Mouse (Mus musculus) liver, embryonic 12.5 days (tissue): ENCODE measurements around the gene Nacad. TPM values are rescaled to one million over a fixed set of nuclear protein-coding genes. Genes with fewer than 3 reads are reported as not detected.
"Not testable (repeated sequence)": the region's sequence is repeated elsewhere in the genome, so short reads cannot be mapped to it uniquely, and the experiment has no call there.

Experiments used
- ATAC-seq: fragments of 200-750 bp; cut with Nextera tagmentation; 2 replicates; pipeline ENCODE4 v1.8.0; 2017; ENCODE audit warnings: moderate number of reproducible peaks, mild to moderate bottlenecking, moderate library complexity
- H3K27ac ChIP-seq: fragments of 300-500 bp; sonication (generic); 2 replicates; pipeline ENCODE4 v1.5.1; 2016; ENCODE audit warnings: mild to moderate bottlenecking
- H3K27me3 ChIP-seq: fragments of 300-500 bp; sonication (generic); replicated peaks from 2 replicates; pipeline ENCODE4 v1.6.1; 2016; ENCODE audit warnings: mild to moderate bottlenecking, moderate library complexity
- H3K36me3 ChIP-seq: fragments of 300-500 bp; sonication (generic); 2 replicates; pipeline ENCODE4 v1.6.1; 2016; ENCODE audit warnings: mild to moderate bottlenecking, moderate library complexity
- H3K4me1 ChIP-seq: fragments of 300-500 bp; sonication (generic); 2 replicates; pipeline ENCODE4 v1.6.1; 2016
- H3K4me2 ChIP-seq: fragments of 300-500 bp; sonication (generic); 2 replicates; pipeline ENCODE4 v1.6.1; 2016; ENCODE audit warnings: mild to moderate bottlenecking, moderate library complexity
- H3K4me3 ChIP-seq: fragments of 300-500 bp; sonication (generic); 2 replicates; pipeline ENCODE4 v1.5.1; 2016; ENCODE audit warnings: mild to moderate bottlenecking, moderate library complexity
- H3K9ac ChIP-seq: fragments of 300-500 bp; sonication (generic); 2 replicates; pipeline ENCODE4 v1.6.1; 2016; ENCODE audit warnings: mild to moderate bottlenecking, moderate library complexity
- H3K9me3 ChIP-seq: fragments of 300-500 bp; sonication (generic); replicated peaks from 2 replicates; pipeline ENCODE4 v1.6.1; 2016; ENCODE audit warnings: mild to moderate bottlenecking, moderate library complexity
- WGBS: fragments of 180-500 bp; shearing (Covaris S2); methylation state at CpG from one replicate; pipeline ENCODE4 v1.1.7; 2016; ENCODE audit not compliant: insufficient replicate concordance; 5-methylcytosine and 5-hydroxymethylcytosine counted together
- polyA plus RNA-seq: library from polyadenylated mRNA; unstranded; fragments of >200 nt; fragmentation: Nextera tagmentation; extraction: Ambion mirVana; gene quantifications from 2 replicates; pipeline ENCODE4 v1.2.1, GENCODE M21; 2016

The Nacad gene
- 6.4 and 7.5 TPM in 2 replicates for polyA plus RNA-seq

DNA sequence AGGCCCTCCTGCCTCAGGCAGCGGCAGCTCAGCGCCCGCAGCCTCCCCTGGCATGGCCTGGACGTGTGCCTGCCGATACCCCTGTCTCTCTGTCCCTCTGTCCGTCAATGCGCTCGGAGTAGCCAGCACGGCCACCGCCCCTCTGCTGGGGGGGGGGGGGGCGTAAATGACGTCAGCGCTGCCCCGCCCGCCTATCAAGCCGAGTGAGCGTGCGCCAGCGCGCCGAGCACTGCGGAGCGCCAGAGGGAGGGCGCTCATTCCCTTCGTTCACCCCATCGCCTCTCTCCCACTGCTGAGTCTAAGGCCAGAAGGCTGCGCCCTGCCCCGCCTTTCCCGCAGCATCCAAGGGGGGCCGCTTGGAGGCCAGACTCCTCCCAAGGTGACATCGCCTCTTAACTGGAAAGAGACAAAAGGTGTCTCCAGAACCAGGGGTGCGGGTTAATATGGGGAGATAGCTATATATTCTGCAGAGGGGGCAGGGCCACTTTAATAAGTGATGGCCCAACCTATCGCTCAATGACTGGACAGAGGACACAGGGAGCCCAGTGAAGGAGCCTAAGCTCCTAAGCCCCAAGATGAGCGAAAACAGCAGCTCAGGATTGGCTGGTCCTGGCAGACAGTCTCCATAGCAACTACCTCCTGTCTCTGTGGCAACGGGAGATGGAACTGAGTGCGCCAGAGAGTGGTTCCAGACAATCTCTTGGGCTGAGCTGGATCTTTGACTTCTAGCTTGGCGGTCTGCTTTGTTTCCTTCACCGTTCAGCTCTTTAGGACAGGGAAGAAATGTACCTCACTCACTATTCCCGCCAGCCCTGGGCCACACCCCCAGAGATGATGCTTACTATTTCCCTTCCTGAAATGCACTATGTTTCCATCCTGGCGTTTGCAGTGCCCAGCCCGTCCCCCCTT, at the start of gene Nacad:
Nacad (minus strand) TSS at position 563 of the 909 bp plus-strand sequence.
- WGBS, result 9% methylated on average over 35 of the region's 41 CpGs

DNA sequence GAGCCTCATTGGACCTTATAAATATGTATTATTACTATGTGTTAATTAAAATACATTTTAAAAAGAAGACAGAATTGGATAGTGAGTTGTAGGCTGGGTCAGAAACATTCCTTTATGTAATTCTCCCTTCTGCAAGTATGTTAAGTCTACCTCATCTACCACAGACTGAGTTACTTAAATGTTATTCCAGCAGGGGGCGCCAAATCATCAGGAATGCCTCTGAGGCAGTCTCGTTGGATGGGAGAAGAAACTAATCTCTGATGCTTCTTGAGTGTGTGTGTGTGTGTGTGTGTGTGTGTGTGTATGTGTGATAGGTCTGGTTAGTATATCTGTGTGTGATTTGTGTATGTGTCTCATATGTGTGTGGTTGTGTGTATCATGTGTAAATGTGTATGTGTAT, 49.0 kb upstream of the Nacad start:
- H3K9ac ChIP-seq, result no peak overlapping the region
- peaks cover 27% of the 10 kb centered on the region for H3K27me3 ChIP-seq
- H3K36me3 ChIP-seq, result no peaks in the 10 kb centered on the region
- no peak for ATAC-seq
- WGBS, result 3% methylated on average over 2 of the region's 2 CpGs
- H3K4me3 ChIP-seq, result no peak overlapping the region
- no peaks in the 10 kb centered on the region for H3K9me3 ChIP-seq
- H3K27ac ChIP-seq, result no peak overlapping the region
- H3K4me2 ChIP-seq, result no peak overlapping the region
- H3K4me1 ChIP-seq, result peaks cover 7% of the 10 kb centered on the region

More for the DNA sequence above, at the start of gene Nacad:
- Histone ChIP-seq H3K9me3 (no peaks in the 10 kb centered on the region), H3K4me3 (peak within 1 kb of the TSS; percentile 18), H3K36me3 (peaks cover 2% of the 10 kb centered on the region), H3K27ac (no peak within 1 kb of the TSS), H3K27me3 (peaks cover 58% of the 10 kb centered on the region), H3K4me1 (peaks cover 32% of the 10 kb centered on the region), H3K4me2 (peak within 1 kb of the TSS; percentile 58), H3K9ac (no peak within 1 kb of the TSS)
- ATAC-seq, result 0 out of 2 replicates have a peak, but pooled peaks have one; percentile 36

DNA sequence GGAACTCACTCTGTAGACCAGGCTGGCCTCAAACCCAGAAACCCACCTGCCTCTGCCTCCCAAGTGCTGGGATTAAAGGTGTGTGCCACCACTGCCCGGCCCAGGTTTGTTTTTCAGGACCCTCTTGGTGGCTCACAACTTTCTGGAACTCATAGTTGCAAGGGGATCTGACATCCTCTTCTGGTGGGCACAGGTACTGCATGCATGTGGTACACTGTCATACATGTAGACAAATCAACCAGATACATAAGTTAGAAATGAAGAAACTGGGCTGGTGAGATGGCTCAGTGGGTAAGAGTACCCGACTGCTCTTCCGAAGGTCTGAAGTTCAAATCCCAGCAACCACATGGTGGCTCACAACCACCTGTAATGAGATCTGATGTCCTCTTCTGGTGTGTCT, 47.1 kb upstream of the Nacad start:
- not testable (repeated sequence) for H3K9ac ChIP-seq, H3K27ac ChIP-seq, H3K4me3 ChIP-seq, H3K4me1 ChIP-seq, H3K36me3 ChIP-seq, H3K9me3 ChIP-seq, H3K4me2 ChIP-seq, ATAC-seq, H3K27me3 ChIP-seq
- 67% methylated on average over 3 of the region's 3 CpGs for WGBS

DNA sequence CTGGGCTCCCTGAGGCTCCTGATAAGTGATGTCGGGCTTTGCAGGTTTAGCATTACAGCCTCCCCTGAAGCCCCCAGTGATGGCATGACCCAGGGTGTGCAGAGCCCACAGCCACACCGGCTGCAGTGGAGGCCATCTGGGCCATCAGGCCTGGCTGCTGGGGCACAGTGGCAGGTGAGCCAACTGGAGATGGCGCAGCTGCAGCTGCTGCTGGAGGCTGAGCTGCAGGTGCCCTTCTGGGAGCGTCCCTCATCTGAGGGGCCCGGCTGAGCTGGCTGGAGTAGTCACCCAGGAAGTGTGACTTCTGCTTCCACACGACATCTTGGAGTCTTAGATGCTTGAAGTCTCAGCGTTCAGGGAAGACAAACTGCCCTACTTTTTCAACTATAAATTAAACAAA, 44.7 kb upstream of the Nacad start:
- 48% methylated on average over 7 of the region's 7 CpGs for WGBS
- Histone ChIP-seq H3K4me1 (no peaks in the 10 kb centered on the region), H3K36me3 (no peaks in the 10 kb centered on the region), H3K4me3 (no peak overlapping the region), H3K9me3 (0 out of 2 replicates have a peak, but pooled peaks cover 5% of the 10 kb centered on the region), H3K9ac (no peak overlapping the region), H3K27ac (no peak overlapping the region), H3K4me2 (no peak overlapping the region), H3K27me3 (no peaks in the 10 kb centered on the region; the same call in 1 of the 2 replicates)
- no peak for ATAC-seq

DNA sequence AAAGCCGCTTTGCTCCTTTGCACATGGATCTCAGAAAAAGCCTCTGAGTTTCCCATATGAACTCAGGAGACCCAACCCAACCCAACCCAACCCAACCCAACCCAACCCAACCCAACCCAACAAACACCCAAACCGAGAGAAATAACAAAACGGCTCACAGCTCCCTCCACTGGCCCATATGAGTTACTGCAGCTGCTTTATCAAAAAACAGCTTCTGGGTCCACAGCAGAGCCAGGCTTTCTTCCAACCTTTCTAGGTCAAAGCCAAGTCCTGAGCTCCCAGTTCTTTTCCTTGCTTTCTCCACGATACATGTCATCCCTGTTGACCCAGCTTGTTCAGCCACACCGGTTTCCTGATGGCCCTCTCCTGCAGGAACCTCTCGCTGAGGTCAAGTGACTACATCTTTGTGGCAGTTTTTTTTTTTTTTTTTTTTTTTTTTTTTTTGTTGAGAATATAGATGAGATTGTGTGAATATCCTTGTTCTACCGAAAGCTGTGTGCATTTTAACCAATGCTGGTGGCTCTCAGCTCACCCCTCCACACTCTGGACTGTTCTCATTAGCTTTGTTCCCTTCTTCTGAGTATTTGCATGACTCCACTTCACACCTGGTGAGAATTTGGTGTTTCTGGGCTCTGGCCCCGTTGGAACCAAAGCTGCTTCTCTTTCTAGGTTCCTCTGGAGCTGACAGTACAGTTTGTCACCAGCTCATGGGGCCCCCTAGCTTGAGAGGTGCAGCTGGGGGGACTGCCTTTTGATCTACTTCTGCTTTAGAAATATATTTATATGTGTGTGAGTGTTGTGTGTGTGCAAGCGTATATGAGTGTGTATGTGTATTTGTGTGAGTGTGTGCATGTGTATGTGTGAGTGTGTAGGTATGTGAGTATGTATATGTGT, 42.2 kb upstream of the Nacad start:
- Histone ChIP-seq H3K36me3 (no peaks in the 10 kb centered on the region), H3K4me2 (no peak overlapping the region)
- 39% methylated on average over 9 of the region's 9 CpGs for WGBS

GRCm38 (mm10) chr11:6644566-6644965, 38.7 kb upstream of the Nacad start:
- Histone ChIP-seq H3K27ac (no peak overlapping the region), H3K4me3 (no peak overlapping the region), H3K36me3 (no peaks in the 10 kb centered on the region), H3K9ac (no peak overlapping the region), H3K4me2 (no peak overlapping the region), H3K4me1 (no peaks in the 10 kb centered on the region), H3K27me3 (no peaks in the 10 kb centered on the region), H3K9me3 (0 out of 2 replicates have a peak, but pooled peaks cover 5% of the 10 kb centered on the region)
- ATAC-seq, result no peak
- 66% methylated on average over 6 of the region's 6 CpGs for WGBS

More for the DNA sequence above, 42.2 kb upstream of the Nacad start:
- Histone ChIP-seq H3K4me3 (no peak overlapping the region), H3K9ac (no peak overlapping the region), H3K4me1 (no peaks in the 10 kb centered on the region), H3K27me3 (no peaks in the 10 kb centered on the region; the same call in 1 of the 2 replicates), H3K27ac (no peak overlapping the region), H3K9me3 (0 out of 2 replicates have a peak, but pooled peaks cover 5% of the 10 kb centered on the region)
- no peak for ATAC-seq

- H3K4me1 ChIP-seq, result no peaks in the 10 kb centered on the region
- no peaks in the 10 kb centered on the region for H3K27me3 ChIP-seq
- H3K27ac ChIP-seq, result no peak overlapping the region
- H3K4me2 ChIP-seq, result no peak overlapping the region
- 58% methylated on average over 6 of the region's 6 CpGs for WGBS
- no peak overlapping the region for H3K4me3 ChIP-seq
- ATAC-seq, result no peak
- H3K36me3 ChIP-seq, result no peaks in the 10 kb centered on the region
- no peaks in the 10 kb centered on the region for H3K9me3 ChIP-seq
- no peak overlapping the region for H3K9ac ChIP-seq
These were observed 33.2 kb upstream of the Nacad start for GRCm38 (mm10) chr11:6639072-6639471.

GRCm38 (mm10) chr11:6638537-6638936, 32.7 kb upstream of the Nacad start, which contains the start of gene Wap:
Gene Wap (minus strand): TSS chr11:6638637.
- no peaks in the 10 kb centered on the region for H3K4me1 ChIP-seq

GRCm38 (mm10) chr11:6636150-6636549, 30.3 kb upstream of the Nacad start:
- H3K4me2 ChIP-seq, result no peak overlapping the region
- no peak overlapping the region for H3K4me3 ChIP-seq
- no peaks in the 10 kb centered on the region for H3K9me3 ChIP-seq
- no peak for ATAC-seq
- H3K27ac ChIP-seq, result no peak overlapping the region
- WGBS, result 55% methylated on average over 8 of the region's 8 CpGs
- no peaks in the 10 kb centered on the region for H3K4me1 ChIP-seq
- no peaks in the 10 kb centered on the region; the same call in 1 of the 2 replicates for H3K27me3 ChIP-seq
- no peaks in the 10 kb centered on the region for H3K36me3 ChIP-seq
- no peak overlapping the region for H3K9ac ChIP-seq

More at GRCm38 (mm10) chr11:6638537-6638936, 32.7 kb upstream of the Nacad start, which contains the start of gene Wap:
- no peak within 1 kb of the TSS for H3K4me2 ChIP-seq
- H3K4me3 ChIP-seq, result no peak within 1 kb of the TSS
- no peaks in the 10 kb centered on the region for H3K36me3 ChIP-seq
- no peaks in the 10 kb centered on the region for H3K27me3 ChIP-seq
- H3K9me3 ChIP-seq, result no peaks in the 10 kb centered on the region
- H3K9ac ChIP-seq, result no peak within 1 kb of the TSS
- WGBS, result 79% methylated on average over 4 of the region's 4 CpGs
- no peak for ATAC-seq
- no peak within 1 kb of the TSS for H3K27ac ChIP-seq

DNA sequence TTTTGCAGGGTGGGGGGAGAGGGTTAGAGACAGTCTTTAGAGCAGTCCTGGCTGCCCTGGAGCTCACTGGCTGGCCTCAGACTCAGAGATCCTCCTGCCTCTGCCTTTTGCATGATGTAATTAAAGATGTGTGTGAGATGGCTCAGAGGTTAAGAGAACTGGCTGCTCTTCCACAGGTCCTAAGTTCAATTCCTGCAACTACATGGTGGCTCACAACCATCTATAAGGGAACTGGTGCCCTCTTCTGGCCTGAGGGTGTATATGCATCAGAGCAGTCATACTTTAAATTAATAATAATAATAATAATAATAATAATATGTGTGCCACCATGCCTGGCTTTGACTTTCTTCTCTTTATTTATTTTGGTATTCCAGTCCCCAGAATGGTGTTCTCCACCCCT, 23.8 kb upstream of the Nacad start:
- Histone ChIP-seq H3K27me3 (no peaks in the 10 kb centered on the region; the same call in 1 of the 2 replicates), H3K36me3 (peaks cover 1% of the 10 kb centered on the region; the same call in 1 of the 2 replicates), H3K4me3 (no peak overlapping the region), H3K9ac (no peak overlapping the region), H3K4me1 (peaks cover 32% of the 10 kb centered on the region), H3K4me2 (no peak overlapping the region), H3K27ac (no peak overlapping the region), H3K9me3 (no peaks in the 10 kb centered on the region)
- no peak for ATAC-seq

- Histone ChIP-seq H3K4me1 (peaks cover 43% of the 10 kb centered on the region), H3K36me3 (peaks cover 12% of the 10 kb centered on the region), H3K4me2 (no peak overlapping the region), H3K27me3 (no peaks in the 10 kb centered on the region; the same call in 1 of the 2 replicates), H3K4me3 (no peak overlapping the region), H3K27ac (peak overlapping the region; percentile 77; the same call in 1 of the 2 replicates), H3K9me3 (no peaks in the 10 kb centered on the region), H3K9ac (peak overlapping the region; percentile 27; the same call in 1 of the 2 replicates)
- peak; percentile 38 for ATAC-seq
- 21% methylated on average over 4 of the region's 4 CpGs for WGBS
These were observed 22.7 kb upstream of the Nacad start for GRCm38 (mm10) chr11:6628568-6628967.
